Comparison of ENCODE assay signal across 21 mouse cellular contexts in genomic region chr6:143714461-143714860, GRCm38 (mm10).
DNase-seq lines count a peak whose midpoint lies in the region; ATAC-seq and TF ChIP-seq lines count a peak whose summit lies in the region.
"Had no signal": no experiment of that assay in that cellular context is flagged by ENCODE, and none has a peak within 500 bp of the region (broad histone marks: within the 10 kb centered on the region; RNA-seq: fewer than 3 reads in every experiment).

No protein-coding gene starts in this region.

- no peaks in the 10 kb centered on the region for H3K9me3 ChIP-seq in forebrain, postnatal 0 days (ENCODE audit: low read length)
- H3K9me3 ChIP-seq in forebrain, embryonic 16.5 days (ENCODE audit: control insufficient read depth, low read length): no peaks in the 10 kb centered on the region
- H3K9me3 ChIP-seq: forebrain, embryonic 13.5 days; heart, embryonic 15.5 days; liver, embryonic 13.5 days; neural tube, embryonic 15.5 days had no signal

- DNase-seq in forebrain, postnatal 0 days: peak; percentile 35
- DNase-seq in layer of hippocampus, adult 11-12 months (ENCODE audit: low spot score): peak; percentile 6
- no peak for DNase-seq in layer of hippocampus, postnatal 25 days (ENCODE audit: extremely low spot score in 1 of 2, low spot score in 1 of 2)
- peak; percentile 24 for DNase-seq in brain, adult 2 months (ENCODE audit: low read depth, low spot score)
- peak; percentile 6 for DNase-seq in layer of hippocampus, adult 9-10 months (ENCODE audit: low spot score)
- DNase-seq in frontal cortex, adult 2 months (ENCODE audit: extremely low spot score in 1 of 2, low spot score in 1 of 2): no peak
- DNase-seq in left cerebral cortex, postnatal 25 days (ENCODE audit: low spot score in 2 of 2): no peak
- DNase-seq: adrenal gland, postnatal 14 days; cerebellum, adult 9-10 months; gastrocnemius, postnatal 14 days; heart, postnatal 36 days; kidney, postnatal 36 days; liver, embryonic 13.5 days; lung, adult 2 months; lung, postnatal 14 days; right cerebral cortex, adult 18-20 months had no signal

- no peak for TF ChIP-seq CTCF in forebrain, postnatal 0 days (IDR thresholded peaks at IDR 0.05; ENCODE audit: low read depth)

- H3K27me3 ChIP-seq in forebrain, postnatal 0 days (ENCODE audit: insufficient read depth, low read length): no peaks in the 10 kb centered on the region
- no peaks in the 10 kb centered on the region for H3K27me3 ChIP-seq in forebrain, embryonic 16.5 days (replicated peaks; ENCODE audit: control insufficient read depth, insufficient read depth, low read length)
- H3K27me3 ChIP-seq: forebrain, embryonic 13.5 days; heart, embryonic 15.5 days; liver, embryonic 13.5 days; neural tube, embryonic 15.5 days had no signal

- no peak overlapping the region for H3K4me2 ChIP-seq in forebrain, postnatal 0 days (ENCODE audit: low read depth)
- no peak overlapping the region for H3K4me2 ChIP-seq in forebrain, embryonic 16.5 days (ENCODE audit: low read length)
- H3K4me2 ChIP-seq: forebrain, embryonic 13.5 days; heart, embryonic 15.5 days; liver, embryonic 13.5 days; neural tube, embryonic 15.5 days had no signal

- no peak overlapping the region for H3K27ac ChIP-seq in forebrain, postnatal 0 days (ENCODE audit: low read depth, low read length)
- no peak overlapping the region for H3K27ac ChIP-seq in forebrain, embryonic 16.5 days (ENCODE audit: low read length)
- H3K27ac ChIP-seq: forebrain, embryonic 13.5 days; heart, embryonic 15.5 days; liver, embryonic 13.5 days; neural tube, embryonic 15.5 days had no signal

- no peaks in the 10 kb centered on the region for H3K36me3 ChIP-seq in forebrain, postnatal 0 days (ENCODE audit: insufficient read depth)
- H3K36me3 ChIP-seq in forebrain, embryonic 16.5 days (ENCODE audit: control insufficient read depth, insufficient read depth): no peaks in the 10 kb centered on the region
- H3K36me3 ChIP-seq: heart, embryonic 15.5 days; liver, embryonic 13.5 days; neural tube, embryonic 15.5 days had no signal

- intact Hi-C loops in left cerebral cortex, postnatal 25 days (cut with DNase I): no loop called here

- no peak overlapping the region for H3K9ac ChIP-seq in forebrain, postnatal 0 days
- H3K9ac ChIP-seq in forebrain, embryonic 16.5 days (replicated peaks; ENCODE audit: low read depth, low read length): no peak overlapping the region
- H3K9ac ChIP-seq: forebrain, embryonic 13.5 days; heart, embryonic 15.5 days; liver, embryonic 13.5 days; neural tube, embryonic 15.5 days had no signal

- no peak overlapping the region for H3K4me3 ChIP-seq in forebrain, postnatal 0 days (ENCODE audit: low read depth, low read length)
- H3K4me3 ChIP-seq in forebrain, embryonic 16.5 days (replicated peaks; ENCODE audit: low read length): no peak overlapping the region
- H3K4me3 ChIP-seq: forebrain, embryonic 13.5 days; heart, embryonic 15.5 days; liver, embryonic 13.5 days; neural tube, embryonic 15.5 days had no signal

- WGBS in forebrain, postnatal 0 days: 60% methylated on average over 10 of the region's 10 CpGs
- WGBS in forebrain, embryonic 16.5 days: 65% methylated on average over 10 of the region's 10 CpGs

- H3K4me1 ChIP-seq in forebrain, postnatal 0 days (ENCODE audit: insufficient read depth): no peaks in the 10 kb centered on the region
- no peaks in the 10 kb centered on the region for H3K4me1 ChIP-seq in forebrain, embryonic 16.5 days (replicated peaks; ENCODE audit: control insufficient read depth, insufficient read depth, low read length)
- H3K4me1 ChIP-seq: forebrain, embryonic 13.5 days; heart, embryonic 15.5 days; liver, embryonic 13.5 days; neural tube, embryonic 15.5 days had no signal

- ATAC-seq in forebrain, postnatal 0 days: no peak
- ATAC-seq in forebrain, embryonic 16.5 days: no peak
- ATAC-seq: CD4-positive, CD25-positive, alpha-beta regulatory T cell, adult 4 months; forebrain, embryonic 13.5 days had no signal

Comparison
In these comparisons a context has a peak if more than half of its experiments do, and no peak if none do; other contexts are left out.
1. DNase-seq: peak in forebrain, postnatal 0 days (single experiment), layer of hippocampus, adult 11-12 months (single experiment), brain, adult 2 months (single experiment) and layer of hippocampus, adult 9-10 months (single experiment); none in layer of hippocampus, postnatal 25 days (0 of 2), frontal cortex, adult 2 months (0 of 2) and left cerebral cortex, postnatal 25 days (0 of 2).